Mouse (Mus musculus): Measurements from ENCODE around the gene Gm19345.
A peak's percentile ranks its signal among the peaks of the same experiment; 100 is the strongest.

Gene Gm19345

DNA sequence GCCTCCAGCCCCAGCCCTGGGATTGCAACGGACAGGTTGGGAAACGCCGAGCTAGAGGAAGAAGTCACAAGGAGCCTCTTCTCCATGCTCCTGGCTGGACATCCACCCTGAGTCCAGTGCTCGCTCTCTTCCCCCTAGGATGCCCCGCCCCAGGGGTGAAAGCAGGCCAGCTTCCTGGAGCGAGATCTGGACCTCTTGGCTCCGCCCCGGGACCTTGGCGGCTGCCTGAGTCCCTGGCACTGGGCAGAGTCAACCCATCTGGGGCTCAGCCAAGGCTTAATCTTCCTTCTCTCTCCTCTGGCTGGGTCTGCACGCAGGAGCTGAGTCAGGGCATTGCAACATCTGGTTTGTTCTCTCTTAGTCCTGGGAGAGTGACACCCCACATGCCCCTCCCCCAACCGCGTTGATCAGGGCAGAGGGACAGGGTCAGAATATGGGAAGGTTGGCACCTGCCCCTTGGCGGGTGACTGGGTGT is 21.1 kb upstream of the Gm19345 start:
- peak; percentile 91 for DNase-seq

DNA sequence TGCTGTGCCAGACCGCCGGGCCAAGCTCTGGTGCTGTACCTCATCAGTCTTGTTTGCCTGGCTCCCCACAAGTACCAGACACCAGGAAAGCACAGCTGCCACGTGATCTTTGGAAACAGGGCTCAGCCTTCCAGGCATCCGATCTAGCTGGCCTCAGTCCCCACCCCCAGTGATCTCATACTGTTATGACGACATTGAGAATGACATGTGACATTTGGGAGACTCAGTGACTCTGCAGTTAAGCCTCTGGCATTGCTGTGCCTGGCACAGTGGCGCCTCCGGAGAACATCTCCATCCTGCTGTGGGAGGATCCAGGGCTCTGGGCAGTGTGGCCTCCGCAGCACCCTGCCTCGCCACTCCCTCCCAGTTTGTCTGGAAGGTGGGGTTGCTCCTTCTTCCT is 20.0 kb upstream of the Gm19345 start:
- no peak for DNase-seq

DNA sequence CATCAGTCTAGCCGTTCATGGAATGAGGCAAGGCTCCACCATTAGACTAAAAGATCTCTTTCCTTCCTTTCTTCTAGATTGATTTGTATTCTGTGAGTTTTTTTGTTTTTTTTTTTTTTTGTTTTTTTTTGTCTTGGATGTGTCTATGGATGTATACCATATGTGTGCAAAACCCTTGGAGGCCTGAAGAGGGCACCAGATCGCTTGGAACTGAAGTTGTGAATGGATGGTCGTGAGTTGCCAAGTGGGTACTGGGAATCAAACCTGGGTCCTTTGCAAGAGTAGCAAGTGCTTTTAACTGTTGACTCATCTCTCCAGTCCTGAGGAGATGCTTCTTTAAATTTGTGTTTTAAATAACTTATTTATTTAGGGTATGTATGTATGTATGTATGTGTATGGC is 17.7 kb upstream of the Gm19345 start:
- DNase-seq: no peak

DNA sequence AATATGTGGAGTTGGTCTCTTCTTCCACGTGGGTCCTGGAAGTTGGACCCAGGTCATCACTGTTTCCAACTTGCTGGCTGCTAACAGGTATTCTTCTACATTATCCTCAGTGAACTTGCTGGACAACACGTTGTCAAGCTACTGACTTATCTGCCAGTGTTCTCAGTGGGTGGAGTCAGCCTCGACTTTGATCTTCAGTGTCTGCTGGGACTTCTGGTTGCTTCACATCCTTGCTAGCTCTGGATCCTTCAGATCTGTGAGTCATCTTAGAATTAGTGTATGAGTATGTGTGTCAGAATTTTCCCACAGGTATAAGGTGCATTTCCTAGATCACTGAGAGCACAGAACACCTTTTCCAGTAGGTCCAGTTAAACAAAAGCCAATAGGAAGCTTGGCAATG is 15.0 kb upstream of the Gm19345 start:
- no peak for DNase-seq

DNA sequence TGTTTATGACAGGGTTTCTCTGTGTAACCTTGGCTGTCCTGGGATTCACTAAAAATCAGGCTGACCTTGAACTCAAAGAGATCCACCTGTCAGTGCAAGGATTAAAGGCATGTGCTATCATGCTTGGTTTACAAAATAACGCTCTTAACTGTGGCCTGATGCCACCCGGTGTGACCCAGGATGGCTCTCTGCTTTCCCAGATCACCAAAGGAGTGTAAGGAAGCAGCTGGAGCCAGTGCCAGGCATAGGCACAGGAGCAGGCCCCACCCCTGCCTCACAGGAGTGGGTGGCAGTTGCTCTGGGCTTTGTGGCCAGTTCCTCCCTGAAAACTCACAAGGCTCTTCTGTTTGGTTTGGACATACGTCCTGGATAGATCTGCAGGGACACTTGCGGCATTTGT is 11.4 kb upstream of the Gm19345 start:
- DNase-seq: no peak

DNA sequence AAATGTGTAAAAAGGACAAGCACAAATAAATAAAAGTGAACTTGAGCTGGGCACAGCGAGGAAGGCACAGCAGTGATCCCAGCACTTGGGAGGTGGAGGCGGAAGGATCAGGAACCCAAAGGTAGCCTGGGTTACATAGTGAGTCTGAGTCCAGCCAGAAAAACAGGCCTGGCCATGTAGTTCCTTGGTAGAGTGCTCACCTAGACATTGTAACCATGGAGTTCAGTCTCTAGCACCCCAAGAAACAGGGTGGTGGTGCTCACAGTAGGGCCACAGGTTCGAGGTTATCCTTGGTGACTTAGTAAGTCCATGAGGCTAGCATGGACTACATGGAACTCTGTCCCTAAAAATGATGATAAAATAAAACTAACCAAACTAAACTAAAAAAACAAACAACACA is 10.9 kb upstream of the Gm19345 start:
- DNase-seq: no peak

DNA sequence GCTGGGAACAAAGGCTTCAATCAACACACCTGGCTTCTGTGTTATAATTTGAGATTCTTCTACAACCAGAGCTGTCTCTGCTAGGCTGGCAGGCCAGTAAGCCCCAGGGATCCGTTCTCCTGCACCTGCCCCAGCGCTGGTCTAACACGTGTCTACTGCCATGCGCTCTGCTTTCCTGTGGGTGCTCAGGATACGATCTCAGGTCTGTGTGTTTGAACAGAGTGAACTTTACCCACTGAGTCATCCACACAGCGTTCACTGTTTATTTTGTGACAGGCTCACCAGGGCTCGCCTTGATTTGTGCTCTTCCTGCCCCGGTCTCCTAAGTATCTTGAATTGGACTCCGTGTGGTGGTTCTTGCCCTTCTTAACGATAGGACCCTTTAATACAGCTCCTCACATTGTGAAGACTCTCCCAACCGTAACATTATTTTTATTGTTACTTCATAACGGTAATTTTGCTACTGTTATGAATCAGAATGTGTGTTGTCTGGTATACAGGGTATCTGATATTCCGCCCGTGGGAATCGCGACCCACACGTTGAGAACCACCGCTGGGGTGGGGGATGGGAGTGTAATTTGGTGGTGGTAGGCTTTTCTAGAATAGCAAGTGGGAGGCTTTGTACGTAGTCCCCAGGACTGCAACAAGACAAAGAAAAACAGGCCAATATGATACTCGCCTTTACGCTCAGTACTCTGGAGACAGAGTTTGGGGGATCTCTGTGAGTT is 10.0 kb upstream of the Gm19345 start:
- DNase-seq: no peak

DNA sequence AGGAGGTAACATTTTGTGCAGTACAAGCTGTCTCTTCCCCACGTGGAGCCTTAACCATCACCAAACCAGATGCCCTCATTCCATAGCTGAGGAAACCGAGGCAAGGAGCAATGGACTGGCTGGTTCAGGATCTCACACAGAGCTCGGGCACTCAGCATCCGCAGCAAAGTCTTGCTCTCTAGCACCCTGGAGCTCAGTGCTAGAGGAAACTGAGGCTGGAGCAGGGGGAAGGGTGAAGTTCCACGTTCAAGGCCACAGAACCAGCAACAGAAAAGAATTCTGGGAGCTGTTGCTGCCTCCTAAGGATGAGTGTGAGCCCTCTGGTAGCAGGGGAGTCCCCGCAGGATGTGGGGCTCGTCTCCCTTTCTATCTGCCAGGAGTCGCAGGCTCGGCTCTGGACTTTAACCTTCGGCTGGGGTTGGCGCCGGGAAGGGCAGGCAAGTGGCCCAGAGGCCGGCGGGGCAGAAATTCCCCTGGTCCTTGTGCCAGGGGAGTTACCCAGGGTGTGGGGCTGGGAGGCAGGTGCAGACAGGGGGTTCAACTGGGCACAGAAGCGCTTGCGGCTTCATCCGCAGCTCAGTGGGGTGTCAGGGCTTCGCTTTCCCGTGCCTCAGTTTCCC is 8.8 kb upstream of the Gm19345 start:
- DNase-seq: peak; percentile 82

DNA sequence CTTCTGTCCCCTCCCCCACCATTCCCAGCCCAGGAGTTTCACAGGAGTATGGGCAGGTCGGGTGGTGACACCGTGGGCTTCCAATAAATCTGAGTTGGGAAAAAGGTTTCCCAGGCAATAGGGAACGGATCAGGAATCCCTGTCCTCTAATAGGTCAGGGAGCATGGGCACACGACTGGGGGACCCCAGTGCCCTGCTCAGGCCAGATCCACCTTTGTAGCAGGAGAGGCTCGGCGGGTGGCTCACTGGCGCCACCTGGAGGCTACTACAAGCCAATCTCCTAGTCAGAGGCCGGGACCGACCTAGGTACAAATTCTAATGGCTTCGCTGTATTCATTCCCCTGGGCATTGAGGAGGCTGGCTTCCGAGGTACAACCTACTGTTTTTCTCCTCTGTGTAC is 8.2 kb upstream of the Gm19345 start:
- DNase-seq: peak; percentile 88

DNA sequence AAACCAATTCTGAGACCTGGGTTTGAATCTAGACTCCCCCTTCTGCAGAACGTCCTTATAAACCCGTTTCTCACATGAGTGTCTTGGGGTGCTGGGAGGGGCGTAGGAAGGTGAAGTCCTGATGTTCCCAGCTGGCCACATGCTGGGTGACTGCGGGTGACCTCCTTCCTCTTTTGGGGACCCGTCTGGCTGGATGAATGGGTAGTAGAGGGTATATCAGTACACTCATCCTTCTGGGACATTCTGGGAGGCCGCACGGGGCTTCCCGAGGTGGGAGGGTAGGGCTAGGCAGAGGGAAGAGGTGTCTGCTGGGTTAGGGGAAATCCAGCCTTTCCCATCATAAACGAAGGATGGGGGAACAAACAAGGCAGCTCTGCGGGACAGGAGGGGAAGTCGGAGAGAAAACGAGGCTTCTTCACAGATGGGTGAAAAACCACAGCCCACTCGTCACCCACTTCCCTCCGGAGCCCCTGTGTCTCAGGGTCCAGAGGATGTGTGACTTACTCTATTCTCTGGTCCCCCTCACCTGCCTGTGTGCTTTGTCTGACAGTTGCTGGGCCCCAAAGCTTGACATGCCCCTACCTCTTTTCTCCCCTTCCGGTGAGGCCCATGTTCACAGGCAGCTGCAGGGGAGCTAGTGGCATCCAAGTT is 7.2 kb upstream of the Gm19345 start:
- no peak for DNase-seq

DNA sequence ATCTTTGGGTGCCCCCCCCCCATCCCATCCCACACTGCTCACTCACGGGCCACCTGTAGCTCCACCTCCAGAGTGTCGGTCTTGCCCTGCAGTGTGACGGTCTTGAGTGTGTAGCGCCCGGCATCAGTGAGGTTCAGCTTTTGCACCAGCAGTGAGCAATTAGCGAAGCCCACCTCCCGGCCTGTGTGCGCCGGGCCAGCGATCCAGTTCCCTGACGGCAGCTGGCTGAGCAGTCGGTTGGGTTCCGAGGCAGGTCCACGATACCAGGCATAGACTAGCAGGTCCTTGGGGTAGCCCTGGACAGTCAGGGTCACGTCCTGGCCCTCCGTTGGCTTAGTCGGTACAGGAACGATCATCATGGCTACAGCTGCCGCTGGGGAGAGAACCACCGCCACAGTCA is 1.7 kb downstream of the Gm19345 start:
- DNase-seq: no peak

DNA sequence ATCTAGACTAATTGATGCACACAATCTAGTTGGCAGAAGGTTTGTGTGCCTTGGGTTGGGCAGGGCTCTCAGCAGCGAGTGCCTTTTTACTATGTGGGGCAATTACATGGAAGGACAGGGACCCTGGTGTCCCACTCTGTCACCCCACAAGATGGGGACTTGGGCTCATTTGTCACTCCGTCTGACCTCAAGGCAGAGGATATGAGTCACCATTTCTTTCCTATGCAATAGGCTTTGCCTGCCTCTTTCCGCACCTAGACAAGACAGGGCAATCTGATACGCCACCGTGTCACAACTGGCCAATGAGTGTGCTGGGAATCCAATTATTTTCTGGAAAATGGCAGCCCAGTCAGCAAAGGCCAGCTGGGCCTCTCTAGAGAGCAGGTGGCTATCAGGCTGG is 3.9 kb downstream of the Gm19345 start:
- DNase-seq: no peak

DNA sequence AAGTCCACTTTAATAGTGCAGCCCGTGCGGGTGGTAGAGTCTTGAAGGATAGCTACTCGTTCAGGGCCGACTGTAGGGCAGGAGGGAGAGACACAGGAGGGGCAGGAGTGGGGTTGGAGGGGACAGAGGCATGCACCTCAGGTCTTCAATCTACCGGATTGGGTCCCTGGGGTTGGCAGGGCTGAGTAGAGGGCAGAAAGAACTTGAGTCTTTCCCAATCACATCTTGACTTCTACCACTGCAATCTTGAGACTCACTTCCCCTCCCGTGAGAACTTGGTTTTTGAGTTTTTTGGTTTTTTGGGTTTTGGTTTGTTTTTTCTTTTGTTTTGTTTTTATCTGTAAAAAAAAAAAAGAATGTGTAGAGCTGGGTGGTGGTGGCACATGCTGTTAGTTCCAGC is 4.5 kb downstream of the Gm19345 start:
- DNase-seq: no peak

DNA sequence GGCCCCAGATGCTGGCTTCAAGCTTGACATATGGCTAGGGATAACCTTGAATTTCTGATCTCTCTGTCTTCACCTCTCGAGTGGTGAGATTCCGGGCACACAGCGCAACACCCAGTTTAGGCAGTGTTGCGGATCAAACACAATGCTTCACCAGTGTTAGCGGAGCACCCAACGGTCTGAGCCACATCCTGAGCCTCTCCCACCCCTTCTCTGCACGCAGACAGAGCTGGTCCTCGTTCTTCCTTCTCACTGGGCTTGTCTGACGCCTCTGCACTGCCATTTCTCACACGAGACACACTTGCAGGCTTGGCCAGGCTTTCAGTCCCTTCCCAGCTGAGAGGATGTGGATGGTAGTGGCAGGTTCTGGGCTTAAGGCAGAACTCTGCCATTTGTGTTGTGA is 7.9 kb downstream of the Gm19345 start:
- no peak for DNase-seq

DNA sequence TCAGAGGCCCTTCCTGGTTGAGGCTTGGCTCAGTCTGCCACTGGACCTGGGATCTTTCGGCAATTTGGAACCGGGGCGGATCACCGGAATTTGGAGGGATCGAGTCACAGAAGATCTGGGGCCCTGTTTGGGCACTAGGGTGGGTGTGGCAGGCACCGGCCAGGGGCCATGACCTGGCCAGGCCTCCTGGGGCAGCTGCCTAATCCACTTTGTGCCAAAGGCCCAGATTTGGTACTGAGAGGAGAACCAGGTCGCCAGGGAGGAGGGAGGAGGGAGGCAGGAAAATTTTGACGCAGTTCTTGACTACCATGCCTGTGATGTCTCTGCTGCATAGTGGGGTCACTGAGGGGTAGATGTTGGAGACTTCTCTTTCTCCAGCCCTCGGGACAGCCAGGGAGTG is 9.4 kb downstream of the Gm19345 start, which contains the start of gene Ceacam16:
Gene Ceacam16, minus strand, starts transcription at position 101 of the 400 bp plus-strand sequence.
- no peak for DNase-seq

DNA sequence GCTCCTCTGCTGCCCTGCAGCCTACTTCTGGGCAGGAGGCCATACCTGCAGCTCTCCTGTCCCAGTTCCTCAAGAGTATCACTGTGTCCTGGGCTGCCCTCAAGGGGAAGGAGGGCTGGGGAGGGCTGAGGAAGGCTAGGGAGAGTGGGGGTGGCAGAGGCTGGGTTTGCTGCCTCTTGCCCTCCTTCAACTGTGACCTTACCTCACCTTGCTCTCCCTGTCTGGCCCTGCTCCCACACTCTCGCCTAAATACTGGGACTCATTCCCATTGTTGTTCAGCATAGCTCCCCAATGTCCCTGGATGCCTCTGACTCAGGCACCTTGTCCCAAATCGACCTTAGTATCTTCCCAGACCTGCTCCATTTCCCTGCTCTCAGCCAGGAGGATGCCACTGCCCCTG is 12.4 kb downstream of the Gm19345 start:
- no peak for DNase-seq

DNA sequence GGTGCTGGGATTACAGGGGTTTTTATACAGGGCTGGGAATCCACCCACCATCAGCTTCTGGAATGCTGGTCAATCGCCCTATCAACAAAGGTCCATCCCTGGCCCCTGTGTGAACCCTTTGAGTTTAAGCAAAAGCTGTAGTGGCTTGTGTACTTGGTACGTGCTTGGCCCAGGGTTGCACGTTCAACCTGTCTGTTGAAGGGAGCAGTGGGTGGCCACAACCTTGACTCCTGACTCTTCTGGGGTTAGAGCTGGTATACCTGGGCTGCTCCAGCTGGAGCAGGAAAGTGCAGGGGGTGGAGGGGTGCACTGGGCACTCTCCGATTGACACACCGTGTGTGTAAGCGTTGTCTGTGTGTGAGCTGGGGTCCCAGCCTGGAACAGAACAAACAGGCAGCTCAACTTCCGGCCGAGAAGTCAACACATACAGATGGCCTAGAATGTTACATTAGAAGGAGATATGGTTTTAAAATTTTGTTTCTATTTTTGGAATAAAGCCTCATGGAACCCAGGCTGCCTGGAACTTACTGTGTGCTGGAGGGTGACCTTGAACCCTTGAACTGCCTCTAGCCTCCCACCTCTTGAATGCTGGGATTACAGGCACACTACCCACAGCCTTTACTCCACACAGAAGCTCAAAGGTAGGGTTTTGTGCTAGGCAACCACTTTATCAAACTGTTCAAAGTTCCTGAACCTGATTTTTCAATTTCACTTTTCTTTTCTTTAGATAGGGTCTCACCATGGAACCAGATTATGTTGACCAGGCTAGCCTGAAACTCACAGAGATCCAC is 13.6 kb downstream of the Gm19345 start:
- DNase-seq: no peak

DNA sequence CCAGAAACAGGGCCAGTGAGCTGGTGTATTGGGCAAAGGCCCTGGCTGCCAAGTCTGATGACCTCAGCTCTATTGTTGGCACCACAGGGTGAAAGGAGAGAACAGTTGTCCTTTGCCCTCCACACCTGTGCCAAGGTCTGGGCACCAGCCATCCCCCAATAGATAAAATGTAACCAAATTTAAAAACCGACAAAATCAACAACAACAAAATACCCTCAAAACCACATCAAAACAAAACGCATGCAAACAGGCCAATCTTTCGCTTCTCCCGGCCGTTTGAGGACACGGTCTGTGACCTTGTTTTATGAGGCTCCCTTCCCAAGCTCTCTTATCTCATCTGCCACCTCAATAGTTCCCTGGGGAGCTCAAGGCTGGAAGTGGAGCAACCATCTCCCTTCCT is 14.7 kb downstream of the Gm19345 start:
- DNase-seq: peak; percentile 61

DNA sequence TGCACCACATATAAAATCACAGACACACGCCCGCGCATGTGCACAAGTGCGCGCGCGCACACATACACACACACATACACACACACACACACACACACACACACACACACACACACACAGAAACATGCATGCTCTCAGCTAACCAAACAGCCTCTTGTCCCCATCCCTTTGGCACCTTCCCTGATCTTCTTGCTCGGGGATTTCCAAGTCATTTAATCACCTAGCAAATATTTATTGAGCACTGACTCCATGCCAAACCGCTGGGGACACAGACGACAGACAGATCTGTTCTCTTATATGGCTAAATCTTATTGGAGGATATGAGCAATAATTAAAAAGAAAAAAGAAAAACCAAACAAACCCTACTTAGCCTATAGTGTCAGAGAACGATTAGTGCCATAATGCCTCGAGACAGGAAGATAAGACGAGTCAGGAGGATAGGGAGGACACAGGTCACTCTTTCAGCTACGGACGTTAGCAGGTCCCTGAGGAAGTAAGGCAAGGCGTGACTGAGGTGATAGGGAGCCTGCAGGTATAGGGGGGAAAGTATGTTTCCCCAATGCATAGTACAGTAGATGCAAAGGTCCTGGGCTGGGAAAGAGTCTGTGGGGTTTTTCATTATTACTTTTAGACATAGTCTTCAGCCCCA is 16.1 kb downstream of the Gm19345 start:
- DNase-seq: no peak

DNA sequence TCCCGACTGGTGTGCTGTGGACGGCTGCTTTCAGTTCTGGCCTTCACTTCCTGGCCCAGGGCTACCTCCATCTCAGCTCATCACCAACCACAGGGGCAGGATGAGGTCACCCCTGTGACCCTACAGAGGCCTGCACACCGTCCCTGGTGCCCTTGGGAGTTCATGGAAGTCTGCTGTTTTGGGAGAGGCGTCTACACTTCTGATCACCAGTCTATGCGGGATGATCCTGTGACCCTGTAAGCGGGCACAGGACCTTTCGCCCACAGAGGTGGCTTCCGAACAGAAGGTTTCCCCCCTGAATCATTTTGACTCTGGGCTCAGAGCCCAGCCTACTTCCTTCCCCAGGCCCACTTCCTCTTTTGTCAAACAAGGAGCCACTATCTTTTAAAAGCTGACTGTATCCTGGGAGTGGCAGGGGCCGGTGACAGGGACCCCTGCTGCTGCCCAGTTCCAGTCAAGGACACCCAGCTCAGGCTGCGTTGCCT is 19.4 kb downstream of the Gm19345 start:
- DNase-seq: peak; percentile 45

DNA sequence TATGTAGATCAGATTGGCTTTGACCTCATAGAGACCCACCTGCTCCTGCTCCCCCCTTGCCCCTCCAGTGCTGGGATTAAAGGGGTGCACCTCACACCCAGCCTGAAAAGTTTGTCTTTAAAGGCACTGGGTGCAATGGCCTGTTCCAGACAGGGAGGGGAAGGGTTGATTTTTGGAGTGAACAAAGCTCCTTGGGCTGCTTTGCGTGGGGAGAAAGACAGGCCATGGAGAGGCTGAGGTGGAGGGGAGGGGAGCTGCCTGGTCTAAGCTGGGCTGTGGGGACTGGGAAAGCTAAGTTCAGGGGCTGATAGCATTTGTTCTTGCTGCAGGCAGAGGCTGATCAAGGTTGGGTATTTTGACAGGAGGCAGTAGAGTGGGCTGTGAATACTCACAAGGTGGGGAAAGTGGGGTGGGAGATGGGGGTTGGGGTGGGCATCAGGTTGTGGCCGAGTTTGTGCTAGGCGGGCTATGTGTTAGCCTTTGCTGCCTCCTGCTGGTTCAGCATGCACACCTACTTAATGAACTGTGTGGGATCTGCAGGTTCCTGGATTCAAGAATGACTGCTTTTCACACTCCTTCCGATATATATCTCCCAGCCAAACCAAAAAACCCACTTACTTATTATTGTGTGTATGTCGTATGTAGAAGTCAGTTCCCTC is 20.3 kb downstream of the Gm19345 start:
- DNase-seq: peak; percentile 56

Data from kidney, adult 18-20 months (tissue).